Mouse (Mus musculus): Measurements from ENCODE around the gene Wdfy1. TPM values are rescaled to one million over a fixed set of nuclear protein-coding genes. Genes with fewer than 3 reads are reported as not detected.

Wdfy1 gene
- polyA plus RNA-seq (2017; shearing (Covaris generic)) = 10 to 100 TPM; 26.5 to 28.1 TPM

DNA sequence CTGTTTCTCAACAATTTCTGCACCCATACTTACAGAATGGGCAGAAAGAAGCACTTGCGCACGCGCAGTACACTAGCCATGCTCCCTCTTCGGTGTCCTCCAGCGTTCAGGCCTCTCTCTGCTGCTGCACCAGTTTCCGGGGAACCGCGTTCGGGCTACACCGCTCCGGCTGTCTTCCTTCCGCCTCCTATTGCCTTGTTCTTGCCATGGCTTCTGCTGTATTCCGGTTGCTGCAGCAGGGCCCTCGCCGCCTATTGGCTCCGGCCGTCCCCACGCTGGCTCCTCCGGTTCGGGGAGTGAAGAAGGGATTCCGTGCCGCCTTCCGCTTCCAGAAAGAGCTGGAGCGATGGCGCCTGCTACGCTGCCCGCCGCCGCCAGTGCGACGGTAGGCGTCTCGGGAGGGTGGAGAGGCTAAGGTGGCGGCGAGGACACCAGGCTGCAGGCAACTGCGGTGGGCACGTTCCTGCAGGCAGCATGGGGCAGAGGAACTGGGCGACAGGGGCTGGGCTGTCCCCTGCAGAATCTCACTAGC is at the start of gene Wdfy1, which contains the start of gene Mrpl44:
Gene Wdfy1 (minus strand): TSS at position 217 of the 532 bp plus-strand sequence.
Gene Mrpl44 (plus strand): TSS at position 92 of the 532 bp plus-strand sequence.
- peak; percentile 99 for ATAC-seq

DNA sequence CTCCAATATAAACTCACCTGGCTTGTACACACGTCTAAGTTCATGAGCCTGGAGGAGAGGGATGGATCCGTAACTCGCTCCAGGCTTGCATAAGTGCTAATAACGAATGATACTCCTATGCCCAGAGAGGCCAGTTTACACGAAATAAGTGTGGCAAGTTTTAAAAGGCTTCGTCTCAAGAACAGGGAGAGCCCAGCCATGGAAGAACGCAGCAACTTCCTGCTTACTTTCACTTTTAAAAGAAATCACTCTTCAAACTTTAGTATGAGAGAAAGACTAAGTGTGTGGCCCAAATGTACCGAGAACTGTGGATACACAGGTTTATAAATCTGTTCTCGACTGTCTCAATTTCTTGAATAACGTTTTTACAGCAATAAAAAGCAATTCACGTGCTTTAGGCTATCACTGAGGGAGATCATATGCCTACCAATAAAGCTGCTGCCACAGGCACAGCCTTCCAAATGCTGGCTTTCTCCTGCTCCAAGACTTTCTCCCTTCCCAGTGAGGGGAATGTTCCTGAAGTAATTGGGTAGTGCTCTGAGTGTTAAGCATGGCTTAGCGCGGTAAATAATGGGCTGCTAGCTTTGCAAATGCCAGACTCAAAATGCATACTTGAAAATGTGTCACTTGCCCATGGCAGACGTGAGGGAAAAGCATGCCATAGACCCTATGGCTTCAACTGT is 48.1 kb upstream of the Wdfy1 start:
- no peak for ATAC-seq

DNA sequence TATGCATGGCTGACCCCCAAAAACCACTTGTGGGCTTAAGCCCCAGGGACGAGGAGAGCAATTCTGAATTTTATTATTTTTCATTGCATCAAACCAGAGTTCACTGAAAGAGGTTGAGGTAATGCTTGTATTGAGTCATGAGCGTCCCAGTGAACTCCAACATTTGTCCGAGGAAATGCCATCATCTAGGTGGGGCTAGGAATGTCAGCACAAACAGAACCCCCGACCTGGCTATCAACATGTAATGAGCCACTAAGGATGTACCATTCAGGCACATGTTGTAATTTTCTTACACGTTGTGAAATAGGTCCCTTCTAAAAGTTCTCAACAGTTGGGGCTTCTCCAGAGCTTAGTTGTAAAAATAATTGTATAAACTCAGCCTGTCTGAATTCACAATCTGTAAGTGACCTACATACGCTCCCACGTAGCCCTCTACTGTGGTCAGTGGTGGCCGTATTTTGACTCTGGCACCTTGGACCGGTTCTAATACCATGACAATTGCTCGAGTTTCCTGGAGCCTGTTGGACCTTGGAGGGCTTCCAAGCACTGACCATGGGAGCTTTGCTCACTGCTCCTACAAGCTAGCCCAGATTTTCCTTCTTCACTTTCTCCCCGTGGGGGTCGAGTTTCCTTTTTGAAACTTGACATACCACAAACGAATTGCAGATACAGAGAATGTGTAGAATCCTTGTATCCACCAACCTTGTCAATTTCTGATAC is 47.0 kb upstream of the Wdfy1 start:
- ATAC-seq = no peak

DNA sequence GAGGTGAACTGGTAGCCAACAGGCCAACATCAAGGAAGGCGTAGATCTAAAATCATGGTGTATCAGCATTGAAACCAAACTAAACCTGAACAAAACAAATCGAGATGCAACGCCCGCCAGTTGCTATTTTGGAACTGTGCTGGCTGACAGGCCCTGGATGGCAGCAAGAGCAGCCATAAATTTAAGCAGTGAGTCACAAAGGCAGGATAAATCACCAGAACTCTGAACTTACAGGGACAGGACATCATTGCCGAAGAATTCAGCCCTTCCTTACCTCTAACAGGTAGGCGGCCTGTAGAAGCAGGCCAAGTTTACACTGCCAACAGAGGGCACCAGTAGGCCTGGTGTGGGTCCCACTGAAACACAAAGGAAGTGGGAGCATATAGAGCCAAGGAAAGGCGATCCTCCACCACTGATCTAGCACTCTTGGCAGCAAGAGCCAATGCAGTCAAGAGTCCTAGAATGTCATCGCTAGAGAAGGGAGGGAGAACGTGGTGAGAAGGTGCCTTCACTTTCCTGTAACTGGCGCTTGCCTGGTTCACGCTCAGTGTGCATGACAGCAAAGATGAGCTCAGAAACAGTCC is 43.4 kb upstream of the Wdfy1 start:
- ATAC-seq = no peak

DNA sequence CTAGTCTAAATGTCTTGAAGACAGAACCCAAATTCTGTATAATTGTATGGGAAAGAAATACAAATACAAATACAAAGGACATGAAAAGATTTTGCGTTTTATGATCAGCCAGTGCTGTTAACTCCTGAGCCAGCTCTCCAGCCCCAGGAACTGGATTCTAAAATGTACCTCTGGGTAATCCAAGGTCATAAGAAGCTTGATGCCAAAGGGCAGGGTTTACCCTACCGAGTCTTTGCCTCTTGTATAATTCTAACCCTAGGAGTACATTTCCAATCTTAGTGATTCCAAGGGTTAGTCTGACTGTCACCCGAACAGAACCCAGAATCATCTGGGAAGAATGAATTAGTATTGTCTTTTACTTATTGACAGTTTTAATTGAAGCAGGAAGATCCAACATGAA is 39.5 kb upstream of the Wdfy1 start:
- ATAC-seq = no peak

DNA sequence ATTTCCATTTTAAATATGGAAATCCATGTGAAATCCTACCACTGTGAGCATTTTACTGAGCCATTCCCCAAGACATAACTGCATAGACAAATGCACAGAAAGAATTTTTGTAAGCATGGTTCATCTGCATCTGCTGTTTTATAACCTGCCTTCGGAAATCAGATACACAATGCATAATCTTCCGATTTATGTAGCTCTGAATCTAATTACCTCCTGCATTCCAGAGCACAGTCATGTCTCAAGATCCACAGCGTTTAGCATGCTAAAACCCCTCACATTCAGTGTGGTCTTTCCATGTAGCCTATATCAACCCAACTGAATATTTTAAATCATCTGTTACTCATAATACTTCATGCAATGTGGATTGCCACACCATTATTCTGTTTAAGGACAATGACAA is 33.5 kb upstream of the Wdfy1 start:
- ATAC-seq = no peak

DNA sequence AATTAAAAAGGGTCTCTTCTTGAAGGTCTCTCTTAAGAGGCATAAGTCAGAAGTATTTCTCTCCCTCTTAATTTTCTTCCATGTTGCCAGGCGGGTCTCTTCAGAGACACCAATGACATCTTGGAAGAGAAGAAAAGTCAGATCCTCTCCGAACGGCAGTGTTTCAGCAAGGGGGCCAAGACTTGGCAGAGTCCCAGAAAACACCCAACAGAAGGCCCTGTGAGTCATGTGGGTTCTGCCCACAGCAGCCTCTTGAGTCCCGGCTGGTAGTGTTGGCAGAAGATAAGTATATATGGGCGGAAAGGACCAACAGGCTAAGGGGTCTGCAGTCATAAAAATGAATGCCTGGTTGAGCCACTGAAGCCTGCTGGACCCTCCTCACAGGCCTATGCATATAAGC is 30.9 kb upstream of the Wdfy1 start:
- ATAC-seq = no peak

DNA sequence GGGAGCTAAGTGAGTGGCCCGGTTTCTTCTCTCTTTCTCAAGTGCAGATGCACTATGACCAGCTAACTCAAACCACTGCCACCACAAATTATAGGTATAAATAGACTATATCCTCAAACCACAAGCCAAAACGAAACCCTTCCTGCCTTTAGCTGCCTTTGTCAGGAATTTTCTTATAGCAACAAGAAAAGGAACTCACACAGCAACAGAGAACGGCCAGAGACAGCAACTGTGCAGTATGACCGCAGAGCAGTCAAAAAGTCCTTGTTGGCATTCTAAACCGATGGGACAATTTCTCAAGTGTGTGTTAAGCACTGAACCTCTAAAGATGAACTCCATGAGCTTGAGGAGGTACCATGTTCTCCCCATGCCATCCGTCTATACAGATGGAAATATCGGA is 27.7 kb upstream of the Wdfy1 start:
- ATAC-seq = no peak

DNA sequence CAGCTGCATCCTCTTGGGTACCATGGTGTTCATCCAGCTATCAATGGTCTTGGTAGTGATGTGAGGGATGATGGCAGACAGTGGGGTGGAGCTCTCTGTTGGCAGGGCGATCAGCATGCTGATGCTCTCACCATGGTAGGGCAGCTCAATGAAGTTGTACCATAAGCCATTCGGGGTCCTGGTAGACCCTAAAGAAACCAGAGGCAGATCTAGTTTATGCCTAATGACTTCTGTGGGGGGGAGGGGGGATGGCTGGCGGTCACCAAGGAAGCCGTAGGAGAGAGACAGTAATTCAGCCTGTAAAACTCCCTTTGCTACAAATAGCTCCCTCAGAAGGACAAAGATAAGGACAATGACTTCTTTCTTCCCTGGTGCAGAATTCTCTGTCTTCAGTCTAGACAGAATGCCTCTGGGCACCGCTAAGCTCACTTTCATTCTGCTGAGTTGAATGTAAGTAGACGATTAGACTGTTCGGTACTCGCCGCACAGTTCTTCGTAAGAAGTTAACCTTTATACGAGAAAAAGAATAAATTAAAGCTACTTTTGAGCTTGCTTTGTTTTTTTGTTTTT is 27.0 kb upstream of the Wdfy1 start:
- no peak for ATAC-seq

DNA sequence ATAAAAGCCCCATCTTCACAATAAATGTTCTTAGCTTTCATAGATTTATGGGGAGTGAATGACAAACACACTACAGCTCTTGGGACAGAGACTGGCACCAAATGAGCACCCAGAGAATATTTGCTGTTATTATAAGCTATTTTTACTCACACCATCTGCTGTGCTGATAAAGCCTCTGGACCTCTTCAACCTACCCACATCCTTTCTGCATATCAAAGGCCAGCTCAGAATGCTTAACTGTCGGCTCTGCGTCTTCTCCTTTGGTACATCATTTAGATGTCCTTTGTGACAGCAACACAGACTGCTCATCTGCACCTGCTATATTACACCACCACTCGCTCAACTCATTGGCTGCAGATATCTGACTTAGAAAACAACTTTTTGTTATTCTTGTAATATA is 21.1 kb upstream of the Wdfy1 start:
- ATAC-seq = no peak

DNA sequence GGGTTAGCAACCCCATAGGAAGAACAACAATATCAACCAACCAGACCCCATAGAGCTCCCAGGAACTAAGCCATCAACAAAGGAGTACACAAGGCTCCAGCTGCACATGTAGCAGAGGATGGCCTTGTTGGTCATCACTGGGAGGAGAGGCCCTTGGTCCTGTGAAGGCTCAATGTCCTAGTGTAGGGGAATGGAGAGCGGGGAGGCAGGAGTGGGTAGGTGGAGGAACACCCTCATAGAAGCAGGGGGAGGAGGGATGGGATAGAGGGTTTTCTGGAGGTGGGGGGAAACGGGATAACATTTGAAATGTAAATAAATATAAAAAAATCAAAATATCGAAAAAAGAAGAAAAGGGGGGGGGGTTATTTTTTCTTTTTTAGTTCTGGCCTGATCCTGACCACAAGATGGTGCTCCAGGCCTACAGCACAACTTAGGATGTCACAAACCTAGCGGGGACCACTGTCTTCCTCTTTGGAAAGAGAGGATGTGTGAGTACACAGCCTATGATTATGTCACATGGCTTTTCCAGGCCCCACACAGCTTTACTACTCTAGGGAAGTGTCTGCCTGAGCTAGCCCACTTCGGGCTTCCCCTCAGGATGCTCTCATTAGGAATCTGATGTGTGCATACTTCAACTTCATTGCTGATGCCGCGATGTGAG is 10.5 kb upstream of the Wdfy1 start:
- no peak for ATAC-seq

DNA sequence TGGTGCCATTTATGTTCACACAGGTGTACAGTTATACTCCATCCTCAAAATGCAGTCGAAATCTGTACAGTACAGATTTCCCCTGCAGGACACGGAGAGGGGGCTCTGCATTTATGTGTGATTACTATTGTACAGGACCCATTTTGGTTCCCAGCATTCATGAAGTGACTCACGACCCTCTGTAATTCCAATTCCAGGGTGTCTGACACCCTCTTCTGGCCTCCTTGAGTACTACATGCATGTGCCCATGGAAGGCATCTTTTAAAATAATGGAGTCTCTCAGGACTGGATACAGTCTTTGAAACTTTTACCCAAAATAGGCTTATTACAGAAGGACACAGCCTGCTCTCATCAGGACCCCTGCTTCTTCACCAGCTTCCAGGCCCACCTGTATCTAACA is 6.5 kb upstream of the Wdfy1 start:
- ATAC-seq = peak; percentile 61

DNA sequence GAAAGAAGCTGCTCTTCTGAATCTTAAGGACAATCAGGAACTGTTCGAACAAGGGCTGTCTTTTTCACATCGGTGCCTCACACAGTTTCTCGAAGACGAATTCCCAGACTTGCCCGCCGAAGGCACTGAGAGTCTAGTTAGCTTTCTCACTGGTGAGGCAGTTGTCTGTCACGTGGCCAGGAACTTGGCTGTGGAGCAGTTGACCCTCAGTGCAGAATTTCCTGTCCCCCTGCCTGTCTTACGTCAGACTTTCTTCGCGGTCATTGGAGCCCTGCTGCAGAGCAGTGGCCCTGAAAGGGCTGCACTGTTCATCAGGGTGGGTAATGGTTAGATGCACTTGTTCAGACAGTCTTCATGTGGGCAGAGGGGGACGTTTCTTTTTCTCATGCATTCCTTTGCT is 2.1 kb upstream of the Wdfy1 start:
- ATAC-seq = no peak

DNA sequence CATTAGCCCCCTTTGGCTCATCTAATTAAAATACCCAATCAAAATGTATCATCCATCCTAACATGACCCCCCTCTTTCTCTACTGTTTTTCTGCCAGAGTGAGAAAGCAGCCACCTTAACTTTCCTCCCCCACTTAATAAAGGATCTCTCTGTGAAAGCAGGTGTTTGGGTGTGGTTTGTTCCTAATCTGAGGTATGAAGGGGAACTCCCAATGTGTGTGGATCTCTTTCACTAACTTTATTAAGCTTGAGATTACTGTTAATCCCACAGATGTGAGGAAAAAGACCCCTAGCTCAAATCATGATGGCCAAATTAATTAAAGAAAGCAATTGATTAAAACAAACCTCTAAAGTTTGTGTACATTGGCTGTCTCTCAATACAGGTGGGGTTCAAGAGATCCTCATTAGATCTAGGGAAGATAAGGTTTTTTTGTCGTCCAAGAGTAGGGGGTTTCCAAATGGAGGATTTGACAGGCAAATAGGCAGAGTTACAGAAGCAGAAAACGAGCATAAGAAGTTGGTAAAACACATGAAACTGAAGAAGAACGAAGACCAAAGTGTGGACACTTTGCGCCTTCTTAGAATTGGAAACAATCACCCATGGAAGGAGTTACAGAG is 1.7 kb downstream of the Wdfy1 start:
- no peak for ATAC-seq

DNA sequence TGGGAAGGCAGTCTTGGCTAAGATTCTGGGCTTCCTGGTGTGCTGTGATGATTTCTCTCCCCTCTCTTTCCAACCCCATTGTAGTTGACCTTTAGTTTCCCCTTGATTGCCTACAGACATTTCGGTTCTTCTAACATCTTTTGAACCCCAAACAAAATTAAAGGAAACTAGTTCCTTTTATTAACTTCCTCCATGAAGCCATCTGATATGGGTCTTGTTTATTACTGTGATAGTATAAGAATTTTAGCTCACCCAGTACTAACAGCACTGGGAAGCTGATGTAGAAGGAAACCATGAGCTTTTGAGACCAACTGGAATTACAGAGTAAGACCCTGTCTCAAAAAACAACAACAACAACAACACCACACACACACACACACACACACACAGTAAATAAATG is 7.7 kb downstream of the Wdfy1 start:
- no peak for ATAC-seq

DNA sequence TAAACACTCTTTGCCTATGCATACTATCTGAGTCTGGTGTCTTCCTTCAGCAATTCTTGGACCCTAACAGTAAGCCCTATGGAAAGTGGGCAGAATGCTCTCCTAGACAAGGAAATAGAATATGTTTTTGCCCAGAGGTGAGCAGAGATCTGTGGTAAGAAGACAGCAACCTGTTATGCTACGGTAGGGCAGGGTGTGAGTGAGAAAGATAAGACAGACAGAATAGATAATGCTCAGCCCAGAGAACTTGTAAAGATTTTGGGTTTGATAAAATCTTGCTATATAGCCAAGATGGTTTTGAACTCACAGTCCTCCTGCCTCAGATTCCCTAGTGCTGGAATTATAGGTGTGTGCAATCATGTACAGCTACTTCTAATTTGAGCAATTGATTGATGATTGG is 11.5 kb downstream of the Wdfy1 start:
- ATAC-seq = no peak

DNA sequence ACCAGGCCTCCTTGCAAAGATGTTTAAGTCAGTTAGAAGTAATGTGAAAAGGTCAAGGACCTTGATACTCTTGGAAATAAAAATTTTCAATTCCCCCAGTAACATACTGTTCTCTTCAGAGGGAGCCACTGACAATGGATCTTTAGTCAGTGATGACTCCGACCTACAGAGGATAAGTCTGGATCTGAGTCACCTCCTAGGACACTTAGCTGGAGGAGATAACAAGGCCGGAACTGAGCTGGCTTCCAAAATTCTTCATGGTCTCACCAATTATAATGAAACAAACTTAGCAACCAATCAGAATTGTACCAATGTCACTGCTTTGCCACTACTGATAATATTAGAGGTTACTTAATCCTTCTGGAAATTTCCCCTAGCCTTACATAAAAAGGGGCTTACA is 11.9 kb downstream of the Wdfy1 start:
- no peak for ATAC-seq

DNA sequence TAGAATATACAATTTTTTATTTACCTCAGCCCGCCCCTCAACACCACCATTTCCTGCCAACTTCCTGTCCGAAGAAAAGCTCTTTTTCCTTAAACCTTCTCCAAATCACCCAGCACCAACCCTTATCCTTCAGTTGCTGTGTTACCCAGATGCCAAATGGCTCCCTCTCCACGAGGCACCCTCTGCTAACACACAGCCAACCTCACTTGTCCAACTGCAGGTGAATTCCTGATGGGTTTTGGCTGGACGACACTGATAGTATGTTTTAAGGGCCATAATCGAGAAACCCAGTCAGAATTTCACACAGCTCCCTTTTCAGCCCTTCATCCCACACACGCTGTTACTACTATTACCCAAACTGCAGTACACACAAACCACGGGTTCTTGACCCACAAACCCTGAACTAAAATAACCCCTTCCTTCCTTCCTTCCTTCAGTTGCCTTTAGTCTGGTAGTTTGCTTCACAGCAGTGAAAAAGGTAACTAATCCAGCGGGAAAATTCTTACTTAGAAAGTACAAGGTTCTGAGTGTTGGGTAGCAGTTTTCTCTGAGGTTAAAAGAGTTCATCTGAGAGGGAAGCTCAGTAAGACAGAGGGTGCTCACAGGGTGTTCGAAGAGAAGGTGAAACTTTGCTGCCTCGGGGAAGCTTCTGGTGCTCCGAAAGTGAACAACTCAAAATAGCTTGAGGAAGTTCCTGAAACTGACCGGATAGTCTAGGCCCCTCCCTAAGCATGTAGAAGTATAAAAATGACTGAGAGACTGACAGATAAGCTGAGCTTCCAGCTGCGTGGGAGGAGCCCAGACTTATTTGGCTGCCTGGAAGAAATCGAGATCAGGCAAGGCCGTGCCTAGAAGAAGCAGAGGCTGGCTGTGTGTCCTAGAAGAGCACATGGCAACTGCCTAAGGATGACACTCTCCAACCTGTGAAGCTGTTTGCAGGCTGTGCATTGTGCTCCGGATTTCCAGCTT is 13.4 kb downstream of the Wdfy1 start:
- no peak for ATAC-seq

DNA sequence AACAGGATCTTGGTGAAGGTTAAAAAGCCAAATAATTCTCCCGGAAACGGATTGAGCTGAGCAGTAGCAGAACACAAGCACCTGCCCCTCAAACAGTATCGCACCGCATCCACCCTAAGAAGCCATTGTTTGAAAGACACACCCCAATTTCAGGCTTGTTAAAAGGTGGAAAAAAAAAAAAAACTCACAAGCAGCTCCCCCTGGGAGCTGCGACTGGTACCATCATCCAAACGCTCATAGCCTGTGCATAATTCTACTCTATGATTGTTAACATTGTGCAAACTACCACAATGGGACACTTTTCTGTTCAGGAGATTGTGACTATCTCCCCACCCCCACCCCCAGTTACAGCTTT is 14.0 kb downstream of the Wdfy1 start:
- no peak for ATAC-seq

DNA sequence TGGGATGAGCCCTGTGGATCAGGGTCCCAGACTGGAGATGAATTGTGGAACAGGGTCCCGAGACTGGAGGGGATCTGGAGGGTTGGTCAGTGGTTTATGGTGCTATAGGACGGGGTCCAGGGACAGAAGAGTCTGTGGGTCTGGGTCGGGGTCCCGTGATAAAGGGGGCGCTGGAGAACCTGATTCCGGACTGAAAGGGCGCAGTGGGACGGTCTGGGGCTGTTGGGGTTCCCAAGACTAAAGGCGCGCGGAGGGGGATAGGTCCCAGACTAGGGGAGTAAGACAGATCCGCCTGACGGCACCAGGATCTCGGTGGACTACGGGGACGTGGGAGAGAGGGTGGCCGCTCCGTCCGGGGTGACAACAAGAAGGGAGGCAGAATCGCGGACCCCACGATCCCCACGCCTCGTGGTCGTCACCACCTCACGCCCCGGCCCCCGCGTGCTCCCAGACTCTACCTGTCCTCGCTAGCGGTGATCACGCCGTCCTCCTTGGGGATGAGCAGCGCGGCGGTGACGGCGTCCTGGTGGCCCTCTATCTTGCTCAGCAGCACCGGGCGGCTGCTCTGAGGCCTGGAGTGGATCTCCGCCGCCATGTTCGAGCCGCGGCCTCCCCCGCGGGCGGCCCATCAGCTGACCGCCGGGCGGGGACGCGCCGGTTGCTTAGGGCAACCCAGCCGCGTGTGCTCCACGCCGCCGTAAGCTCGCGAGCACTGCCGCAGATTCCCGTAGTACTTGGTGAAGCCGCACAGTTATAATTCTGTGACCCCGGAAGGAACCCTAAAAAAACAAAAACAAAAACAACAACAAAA is 14.6 kb downstream of the Wdfy1 start:
- peak; percentile 92 for ATAC-seq
